28 mouse cellular contexts compared by ENCODE assay signal in the genomic region with DNA sequence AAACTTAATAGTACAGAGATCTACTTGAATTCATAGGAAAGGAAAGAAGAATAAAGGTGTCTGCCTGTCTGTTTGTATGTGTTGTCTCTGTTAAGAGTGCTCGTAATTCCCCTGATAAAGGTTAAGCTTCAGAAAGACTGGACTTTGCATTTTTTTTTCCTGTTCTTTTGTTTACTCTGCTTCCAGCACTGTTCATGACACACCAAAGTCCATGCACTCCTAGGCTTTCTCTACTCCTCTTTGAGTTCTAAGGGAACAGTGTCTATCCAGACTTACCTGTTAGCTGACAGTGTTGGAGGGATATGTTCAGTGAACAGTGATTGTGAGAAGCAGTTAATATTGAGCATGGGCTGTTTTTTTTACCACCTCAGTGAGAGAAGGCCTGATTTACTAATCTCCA.
DNase-seq lines count a peak whose midpoint lies in the region; ATAC-seq and TF ChIP-seq lines count a peak whose summit lies in the region.
"Had no signal": no experiment of that assay in that cellular context is flagged by ENCODE, and none has a peak within 500 bp of the region (broad histone marks: within the 10 kb centered on the region; RNA-seq: fewer than 3 reads in every experiment).

No protein-coding gene starts in this region.

- no peak for TF ChIP-seq POLR2A in liver, adult 2 months (IDR thresholded peaks at IDR 0.05; ENCODE audit: extremely low read depth, insufficient read depth, low read length)

- H3K36me3 ChIP-seq in liver, adult 2 months (ENCODE audit: control insufficient read depth, insufficient read depth, low read length), result no peaks in the 10 kb centered on the region
- no peaks in the 10 kb centered on the region for H3K36me3 ChIP-seq in liver, embryonic 12.5 days
- no peaks in the 10 kb centered on the region for H3K36me3 ChIP-seq in liver, postnatal 0 days (replicated peaks; ENCODE audit: insufficient read depth, low read length)
- H3K36me3 ChIP-seq: embryonic facial prominence, embryonic 10.5 days; embryonic facial prominence, embryonic 15.5 days; forebrain, embryonic 12.5 days; heart, embryonic 12.5 days had no signal

- no peak overlapping the region for H3K9ac ChIP-seq in liver, adult 2 months (ENCODE audit: low read depth, low read length)
- H3K9ac ChIP-seq in liver, embryonic 12.5 days, result no peak overlapping the region
- H3K9ac ChIP-seq in liver, postnatal 0 days (replicated peaks), result no peak overlapping the region
- H3K9ac ChIP-seq: embryonic facial prominence, embryonic 15.5 days; forebrain, embryonic 12.5 days; forebrain, postnatal 0 days; heart, embryonic 12.5 days; hindbrain, embryonic 14.5 days had no signal

- H3K4me2 ChIP-seq in liver, embryonic 12.5 days, result no peak overlapping the region
- H3K4me2 ChIP-seq in liver, postnatal 0 days (ENCODE audit: low read depth, low read length), result peak overlapping the region; percentile 40
- H3K4me2 ChIP-seq: embryonic facial prominence, embryonic 15.5 days; forebrain, embryonic 12.5 days; heart, embryonic 12.5 days; hindbrain, embryonic 14.5 days had no signal

- H3K9me3 ChIP-seq in liver, embryonic 12.5 days (replicated peaks), result no peaks in the 10 kb centered on the region
- H3K9me3 ChIP-seq in liver, postnatal 0 days (ENCODE audit: low read length), result no peaks in the 10 kb centered on the region
- H3K9me3 ChIP-seq: embryonic facial prominence, embryonic 10.5 days; embryonic facial prominence, embryonic 15.5 days; forebrain, embryonic 12.5 days; heart, embryonic 12.5 days had no signal

- no peaks in the 10 kb centered on the region; the same call in 1 of the 2 replicates for H3K79me2 ChIP-seq in liver, adult 2 months (ENCODE audit: control insufficient read depth, insufficient read depth, low read length)

- no peak for TF ChIP-seq EP300 in liver, postnatal 0 days (IDR thresholded peaks at IDR 0.05; ENCODE audit: low read depth)

- WGBS in liver, adult 2 months, result 16% methylated on average over 1 of the region's 1 CpGs
- WGBS in liver, embryonic 12.5 days (ENCODE audit: insufficient replicate concordance), result 66% methylated on average over 1 of the region's 1 CpGs
- WGBS in liver, postnatal 0 days (ENCODE audit: insufficient replicate concordance), result 69% methylated on average over 1 of the region's 1 CpGs

- no peak for TF ChIP-seq CTCF in liver, adult 2 months (IDR thresholded peaks at IDR 0.05; ENCODE audit: low read depth, low read length)
- TF ChIP-seq CTCF in liver, postnatal 0 days (IDR thresholded peaks at IDR 0.05; ENCODE audit: low read depth), result no peak

- H3K4me3 ChIP-seq in liver, adult 2 months (ENCODE audit: insufficient read depth, low read depth, low read length), result no peak overlapping the region
- no peak overlapping the region for H3K4me3 ChIP-seq in liver, embryonic 12.5 days
- no peak overlapping the region for H3K4me3 ChIP-seq in liver, postnatal 0 days (ENCODE audit: low read depth, low read length)
- H3K4me3 ChIP-seq: embryonic facial prominence, embryonic 10.5 days; embryonic facial prominence, embryonic 15.5 days; forebrain, embryonic 12.5 days; heart, adult 2 months; heart, embryonic 12.5 days had no signal

- no peaks in the 10 kb centered on the region for H3K27me3 ChIP-seq in liver, adult 2 months (ENCODE audit: control insufficient read depth, insufficient read depth, low read length)
- H3K27me3 ChIP-seq in liver, embryonic 12.5 days (replicated peaks), result no peaks in the 10 kb centered on the region
- no peaks in the 10 kb centered on the region for H3K27me3 ChIP-seq in liver, postnatal 0 days (ENCODE audit: insufficient read depth, low read length)
- H3K27me3 ChIP-seq: embryonic facial prominence, embryonic 15.5 days; forebrain, embryonic 12.5 days; heart, embryonic 12.5 days had no signal

- peaks cover 5% of the 10 kb centered on the region; the same call in 1 of the 2 replicates for H3K4me1 ChIP-seq in liver, adult 2 months (ENCODE audit: control insufficient read depth, insufficient read depth, low read length)
- no peaks in the 10 kb centered on the region; the same call in 1 of the 2 replicates for H3K4me1 ChIP-seq in liver, embryonic 12.5 days
- H3K4me1 ChIP-seq in liver, postnatal 0 days (ENCODE audit: insufficient read depth), result 0 out of 2 replicates have a peak, but pooled peaks cover 2% of the 10 kb centered on the region
- H3K4me1 ChIP-seq: embryonic facial prominence, embryonic 10.5 days; embryonic facial prominence, embryonic 15.5 days; forebrain, embryonic 12.5 days had no signal

- peak; percentile 97 for DNase-seq in liver, adult 2 months (ENCODE audit: extremely low read depth, low read depth, low spot score)
- no peak for DNase-seq in liver
- no peak for DNase-seq in liver, postnatal 0 days
- no peak for DNase-seq in layer of hippocampus, adult 8-10 months (ENCODE audit: low spot score in 2 of 2)
- no peak for DNase-seq in ovary, postnatal 36 days (ENCODE audit: low spot score)
- DNase-seq in cerebellum, adult 8-10 months, result no peak
- DNase-seq: adrenal gland, adult 2 months; adrenal gland, postnatal 36 days; cerebellum, adult 18-20 months; cerebellum, postnatal 25 days; forebrain, postnatal 0 days; heart, adult 2 months; layer of hippocampus, adult 9-11 months; lung, adult 18-20 months; midbrain, embryonic 14.5 days; retina, postnatal 1 day; right cerebral cortex, postnatal 14 days; thymus, adult 18-20 months; thymus, postnatal 36 days had no signal

- H3K27ac ChIP-seq in liver, adult 2 months (replicated peaks; ENCODE audit: insufficient read depth, low read depth, low read length), result peak overlapping the region; percentile 59; the same call in 1 of the 2 replicates
- 0 out of 2 replicates have a peak overlapping the region, but pooled peaks have one; percentile 2 for H3K27ac ChIP-seq in liver, embryonic 12.5 days
- peak overlapping the region; percentile 74 for H3K27ac ChIP-seq in liver, postnatal 0 days (ENCODE audit: low read depth)
- H3K27ac ChIP-seq: embryonic facial prominence, embryonic 10.5 days; embryonic facial prominence, embryonic 15.5 days; forebrain, embryonic 12.5 days; heart, adult 2 months; hindbrain, embryonic 14.5 days; kidney, postnatal 0 days had no signal

- ATAC-seq in liver, embryonic 12.5 days, result peak; percentile 51; the same call in 1 of the 2 replicates
- ATAC-seq in liver, postnatal 0 days, result peak; percentile 80
- ATAC-seq: activated CD4-positive, CD25-positive, alpha-beta regulatory T cell, adult 4 months; forebrain, postnatal 0 days; lung, postnatal 0 days had no signal

Comparison
In these comparisons a context has a peak if more than half of its experiments do, and no peak if none do; other contexts are left out.
1. H3K27ac ChIP-seq: peak in every context shown above with its lines; median percentile 74 in liver, postnatal 0 days; 59 in liver, adult 2 months; 2 in liver, embryonic 12.5 days.